ENCODE assay signal across 30 mouse cellular contexts in genomic region chr1:178749786-178750185, GRCm38 (mm10).
DNase-seq lines count a peak whose midpoint lies in the region; ATAC-seq and TF ChIP-seq lines count a peak whose summit lies in the region.
"Had no signal": no experiment of that assay in that cellular context is flagged by ENCODE, and none has a peak within 500 bp of the region (broad histone marks: within the 10 kb centered on the region; RNA-seq: fewer than 3 reads in every experiment).

No protein-coding gene starts in this region.

- H3K36me3 ChIP-seq in liver, postnatal 0 days (replicated peaks; ENCODE audit: insufficient read depth, low read length): no peaks in the 10 kb centered on the region
- H3K36me3 ChIP-seq: embryonic facial prominence, embryonic 12.5 days; forebrain, embryonic 15.5 days; hindbrain, embryonic 12.5 days; intestine, embryonic 15.5 days; limb, embryonic 15.5 days; liver, embryonic 13.5 days had no signal

- TF ChIP-seq EP300 in liver, postnatal 0 days (IDR thresholded peaks at IDR 0.05; ENCODE audit: low read depth): no peak

- H3K4me2 ChIP-seq in liver, postnatal 0 days (ENCODE audit: low read depth, low read length): no peak overlapping the region
- H3K4me2 ChIP-seq: embryonic facial prominence, embryonic 12.5 days; forebrain, embryonic 15.5 days; heart, embryonic 13.5 days; hindbrain, embryonic 12.5 days; intestine, embryonic 15.5 days; limb, embryonic 15.5 days; liver, embryonic 13.5 days had no signal

- no peak for TF ChIP-seq POLR2A in brain, embryonic 14.5 days (IDR thresholded peaks at IDR 0.05; ENCODE audit: borderline replicate concordance, extremely low read depth, insufficient read depth, insufficient read length, poor library complexity, severe bottlenecking)
- no peak for TF ChIP-seq POLR2A in cerebellum, adult 2 months (IDR thresholded peaks at IDR 0.05; ENCODE audit: borderline replicate concordance, insufficient read depth, low read length)

- peak overlapping the region; percentile 79 for H3K27ac ChIP-seq in cerebellum, adult 2 months (ENCODE audit: insufficient read depth, low read length)
- H3K27ac ChIP-seq in liver, postnatal 0 days (ENCODE audit: low read depth): no peak overlapping the region
- H3K27ac ChIP-seq: embryonic facial prominence, embryonic 12.5 days; forebrain, embryonic 15.5 days; heart, embryonic 13.5 days; hindbrain, embryonic 12.5 days; hindbrain, postnatal 0 days; intestine, embryonic 15.5 days; limb, embryonic 10.5 days; limb, embryonic 15.5 days; liver, embryonic 13.5 days; stomach, postnatal 0 days had no signal

- DNase-seq in heart, adult 18-20 months: peak; percentile 7 to 43
- no peak for DNase-seq in heart, postnatal 10 days
- peak; percentile 26 for DNase-seq in brain, embryonic 14.5 days (ENCODE audit: low read depth)
- peak; percentile 64 to 80 for DNase-seq in cerebellum, adult 2 months
- peak; percentile 28 to 59 for DNase-seq in cerebellum, postnatal 14 days
- no peak for DNase-seq in layer of hippocampus, postnatal 36 days
- no peak for DNase-seq in liver, postnatal 0 days
- no peak for DNase-seq in gastrocnemius, postnatal 10 days
- DNase-seq: adrenal gland, postnatal 25 days; embryo, embryonic 11 days; heart, postnatal 14 days; kidney, adult 2 months; kidney, postnatal 4 days; liver, embryonic 13.5 days; lung, adult 2 months; lung, postnatal 10 days; right cerebral cortex, adult 18-20 months; thymus, adult 18-20 months; thymus, postnatal 25 days had no signal

- TF ChIP-seq CTCF in brain, embryonic 14.5 days (IDR thresholded peaks at IDR 0.05; ENCODE audit: borderline replicate concordance, extremely low read depth, insufficient read depth, insufficient read length): no peak
- no peak for TF ChIP-seq CTCF in cerebellum, adult 2 months (IDR thresholded peaks at IDR 0.05; ENCODE audit: borderline replicate concordance, insufficient read depth, low read depth, low read length)
- TF ChIP-seq CTCF in liver, postnatal 0 days (IDR thresholded peaks at IDR 0.05; ENCODE audit: low read depth): no peak

- no peak overlapping the region for H3K4me3 ChIP-seq in cerebellum, adult 2 months (replicated peaks; ENCODE audit: insufficient read depth, low read depth, low read length)
- no peak overlapping the region for H3K4me3 ChIP-seq in liver, postnatal 0 days (ENCODE audit: low read depth, low read length)
- H3K4me3 ChIP-seq: embryonic facial prominence, embryonic 12.5 days; forebrain, embryonic 15.5 days; heart, embryonic 13.5 days; hindbrain, embryonic 12.5 days; intestine, embryonic 15.5 days; limb, embryonic 10.5 days; limb, embryonic 15.5 days; liver, embryonic 13.5 days had no signal

- no peak for ATAC-seq in liver, postnatal 0 days
- ATAC-seq: CD4-positive, CD25-positive, alpha-beta regulatory T cell, adult 4 months; forebrain, embryonic 15.5 days; hindbrain, postnatal 0 days; intestine, embryonic 15.5 days; midbrain, embryonic 16.5 days had no signal

- peaks cover 40% of the 10 kb centered on the region for H3K4me1 ChIP-seq in cerebellum, adult 2 months (ENCODE audit: control insufficient read depth, insufficient read depth, low read length)
- H3K4me1 ChIP-seq in liver, postnatal 0 days (ENCODE audit: insufficient read depth): no peaks in the 10 kb centered on the region
- H3K4me1 ChIP-seq: hindbrain, embryonic 12.5 days; intestine, embryonic 15.5 days; liver, embryonic 13.5 days had no signal

- H3K9ac ChIP-seq in liver, postnatal 0 days (replicated peaks): no peak overlapping the region
- H3K9ac ChIP-seq: embryonic facial prominence, embryonic 12.5 days; forebrain, embryonic 15.5 days; heart, embryonic 13.5 days; hindbrain, embryonic 12.5 days; intestine, embryonic 15.5 days; limb, embryonic 15.5 days; liver, embryonic 13.5 days had no signal

- WGBS in cerebellum, adult 2 months: 18% methylated on average over 9 of the region's 9 CpGs
- 82% methylated on average over 9 of the region's 9 CpGs for WGBS in liver, postnatal 0 days (ENCODE audit: insufficient replicate concordance)

- intact Hi-C loops in heart, postnatal 10 days (cut with DNase I): no loop called here

- no peaks in the 10 kb centered on the region; the same call in 1 of the 2 replicates for H3K9me3 ChIP-seq in liver, postnatal 0 days (ENCODE audit: low read length)
- H3K9me3 ChIP-seq: embryonic facial prominence, embryonic 12.5 days; forebrain, embryonic 15.5 days; hindbrain, embryonic 12.5 days; intestine, embryonic 15.5 days; limb, embryonic 10.5 days; limb, embryonic 15.5 days had no signal

- H3K27me3 ChIP-seq in cerebellum, adult 2 months (ENCODE audit: control insufficient read depth, insufficient read depth, low read length): no peaks in the 10 kb centered on the region
- H3K27me3 ChIP-seq in liver, postnatal 0 days (ENCODE audit: insufficient read depth, low read length): no peaks in the 10 kb centered on the region
- H3K27me3 ChIP-seq: embryonic facial prominence, embryonic 12.5 days; forebrain, embryonic 15.5 days; heart, embryonic 13.5 days; hindbrain, embryonic 12.5 days; intestine, embryonic 15.5 days; limb, embryonic 15.5 days; liver, embryonic 13.5 days had no signal

Comparison
In these comparisons a context has a peak if more than half of its experiments do, and no peak if none do; other contexts are left out.
1. DNase-seq: peak in heart, adult 18-20 months (2 of 2), brain, embryonic 14.5 days (single experiment), cerebellum, adult 2 months (2 of 2) and cerebellum, postnatal 14 days (2 of 2); none in heart, postnatal 10 days (0 of 2), layer of hippocampus, postnatal 36 days (0 of 2), liver, postnatal 0 days (single experiment) and gastrocnemius, postnatal 10 days (single experiment).